Mouse (Mus musculus): Measurements from ENCODE around the gene Pomgnt2. TPM values are rescaled to one million over a fixed set of nuclear protein-coding genes. Genes with fewer than 3 reads are reported as not detected.
"Not testable (repeated sequence)": the region's sequence is repeated elsewhere in the genome, so short reads cannot be mapped to it uniquely, and the experiment has no call there.

Pomgnt2 gene
- polyA plus RNA-seq, 1 experiment from 2014 or later, result 16.5 TPM

DNA sequence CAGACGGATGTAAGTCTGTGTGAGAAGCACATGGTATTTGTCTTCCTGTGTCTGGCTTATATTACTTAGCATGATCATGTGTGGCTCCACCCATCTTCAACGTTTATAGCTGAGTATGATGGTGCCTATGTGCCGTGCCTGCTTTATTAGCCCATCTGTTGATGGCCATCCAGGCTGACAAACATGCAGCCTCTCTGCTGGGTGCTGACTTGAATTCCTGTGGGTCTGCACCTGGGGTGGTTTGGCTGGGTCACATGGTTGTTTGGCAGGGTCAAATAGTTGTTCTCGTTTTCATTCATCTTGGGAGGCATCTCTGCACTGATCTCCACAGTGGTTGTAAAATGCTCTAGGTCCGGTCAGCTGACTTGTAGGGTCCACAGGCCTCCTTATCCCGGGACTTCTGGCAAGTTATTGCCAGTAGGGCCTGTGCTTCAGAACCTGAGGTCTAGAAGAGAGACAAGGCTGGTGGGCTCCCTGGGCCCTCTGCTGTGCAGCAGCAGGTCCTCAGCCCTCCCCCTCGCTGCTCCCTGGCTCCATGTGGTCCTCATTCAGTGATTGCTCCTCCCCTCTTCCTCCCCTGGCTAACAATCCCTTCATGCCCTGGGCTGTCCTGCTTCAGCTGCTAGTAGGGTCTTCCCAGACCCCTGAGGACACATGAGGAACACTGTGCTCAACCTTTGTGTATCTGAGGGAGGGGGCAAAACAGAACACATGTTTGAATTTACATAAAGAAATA, 29.1 kb upstream of the Pomgnt2 start:
- peak overlapping the region; percentile 70; the same call in 1 of the 2 replicates for H3K27ac ChIP-seq
- 42% methylated on average over 7 of the region's 7 CpGs for WGBS
- no peak overlapping the region for H3K9ac ChIP-seq
- H3K4me3 ChIP-seq (replicated peaks), result no peak overlapping the region
- H3K9me3 ChIP-seq, result no peaks in the 10 kb centered on the region
- no peak overlapping the region for H3K4me2 ChIP-seq
- no peaks in the 10 kb centered on the region for H3K27me3 ChIP-seq (replicated peaks)
- H3K36me3 ChIP-seq, result no peaks in the 10 kb centered on the region
- peaks cover 18% of the 10 kb centered on the region for H3K4me1 ChIP-seq
- ATAC-seq (ENCODE audit: insufficient read depth, low FRiP score, low read depth), result no peak

DNA sequence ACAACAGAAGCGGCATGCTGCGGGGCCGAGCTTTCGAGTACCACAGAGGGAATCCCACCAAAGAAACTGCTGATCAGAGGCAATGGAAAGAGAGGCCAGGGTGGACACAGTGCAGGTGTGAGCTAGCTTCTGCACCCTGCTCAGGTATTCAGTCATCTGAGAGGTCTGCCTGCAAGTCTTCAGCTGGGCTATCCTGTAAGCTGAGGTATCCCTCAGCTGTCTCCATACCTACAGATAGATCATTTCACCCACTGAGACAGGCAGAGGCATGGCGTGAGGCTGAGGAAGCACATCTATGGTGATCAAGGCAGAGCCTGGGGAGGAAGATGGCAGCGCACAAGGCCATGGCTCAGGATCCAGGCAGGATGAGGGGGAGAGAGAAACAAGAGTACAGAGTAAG, 27.5 kb upstream of the Pomgnt2 start:
- Histone ChIP-seq H3K27ac (no peak overlapping the region), H3K4me2 (no peak overlapping the region), H3K4me3 (replicated peaks) (no peak overlapping the region), H3K9ac (no peak overlapping the region), H3K4me1 (peaks cover 18% of the 10 kb centered on the region), H3K27me3 (replicated peaks) (no peaks in the 10 kb centered on the region), H3K36me3 (no peaks in the 10 kb centered on the region), H3K9me3 (no peaks in the 10 kb centered on the region)
- WGBS, result 84% methylated on average over 6 of the region's 6 CpGs
- ATAC-seq (ENCODE audit: insufficient read depth, low FRiP score, low read depth), result no peak

DNA sequence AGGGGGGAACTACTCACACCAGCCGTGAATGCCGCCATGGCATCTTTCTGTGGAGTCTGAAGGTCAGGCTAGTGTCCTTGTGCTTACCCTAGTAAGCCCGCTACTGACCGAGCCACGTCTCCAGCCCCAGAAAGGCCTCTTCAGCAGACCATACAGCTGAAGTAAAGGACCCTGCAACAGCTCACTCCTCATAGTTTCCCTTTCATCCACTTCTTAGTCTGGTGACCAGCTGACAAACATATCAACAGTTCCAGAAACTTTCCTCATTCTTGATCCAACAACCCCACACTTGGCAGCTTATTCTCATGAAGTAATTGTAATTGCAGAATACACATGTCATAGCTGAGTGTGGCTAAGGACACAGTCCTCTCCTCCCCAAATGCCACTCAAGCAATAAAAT, 27.0 kb upstream of the Pomgnt2 start:
- no peak for ATAC-seq (ENCODE audit: insufficient read depth, low FRiP score, low read depth)
- Histone ChIP-seq H3K4me2 (no peak overlapping the region), H3K27ac (peak overlapping the region; percentile 45), H3K9me3 (no peaks in the 10 kb centered on the region), H3K4me3 (replicated peaks) (no peak overlapping the region), H3K27me3 (replicated peaks) (no peaks in the 10 kb centered on the region), H3K9ac (no peak overlapping the region), H3K4me1 (peaks cover 22% of the 10 kb centered on the region), H3K36me3 (no peaks in the 10 kb centered on the region)
- 70% methylated on average over 5 of the region's 5 CpGs for WGBS

DNA sequence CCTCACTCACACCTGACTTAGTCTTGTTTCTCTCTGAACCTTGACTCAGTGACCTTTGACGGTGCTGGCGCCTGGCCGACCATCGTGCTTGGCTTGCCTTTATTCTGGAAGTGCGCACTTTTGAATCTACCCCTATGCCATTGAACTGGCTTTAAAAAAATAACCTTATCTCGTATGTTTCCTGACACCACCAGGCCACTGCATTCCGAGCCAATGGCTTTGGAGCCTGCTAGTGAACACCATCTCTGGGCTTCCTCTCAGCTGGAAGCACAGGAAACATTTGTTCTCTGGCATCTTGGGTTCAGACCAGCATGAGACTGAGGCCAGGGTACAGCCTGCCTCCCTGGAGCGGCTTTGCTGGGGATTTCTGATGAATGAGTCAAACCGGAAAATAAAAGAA, 25.9 kb upstream of the Pomgnt2 start:
- 61% methylated on average over 9 of the region's 9 CpGs for WGBS
- 0 out of 2 replicates have a peak, but pooled peaks have one; percentile 16 for ATAC-seq (ENCODE audit: insufficient read depth, low FRiP score, low read depth)
- H3K4me3 ChIP-seq (replicated peaks), result no peak overlapping the region
- no peak overlapping the region for H3K27ac ChIP-seq
- peaks cover 22% of the 10 kb centered on the region for H3K4me1 ChIP-seq
- no peaks in the 10 kb centered on the region for H3K27me3 ChIP-seq (replicated peaks)
- no peak overlapping the region for H3K4me2 ChIP-seq
- no peak overlapping the region for H3K9ac ChIP-seq
- H3K9me3 ChIP-seq, result no peaks in the 10 kb centered on the region
- no peaks in the 10 kb centered on the region for H3K36me3 ChIP-seq

DNA sequence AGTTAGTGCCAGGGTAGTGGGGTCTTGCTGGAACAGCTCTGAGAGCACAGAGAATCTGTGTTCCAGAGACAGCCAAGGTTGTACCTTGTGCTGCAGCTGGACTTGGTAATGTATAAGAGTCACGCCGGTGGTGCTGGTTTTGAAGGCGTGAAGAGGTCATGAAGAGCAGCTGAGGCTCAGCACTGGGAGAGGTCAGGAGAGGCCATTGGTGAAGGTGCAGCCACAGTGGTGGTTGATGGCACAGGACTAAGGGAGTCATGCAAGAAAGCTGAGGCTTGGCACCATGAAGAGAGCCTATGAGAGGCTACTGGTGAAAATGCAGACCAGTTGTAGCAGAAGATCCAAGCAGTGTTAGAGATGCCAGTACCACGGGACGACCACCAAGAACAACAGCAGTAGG, 24.7 kb upstream of the Pomgnt2 start:
- Histone ChIP-seq H3K4me2 (no peak overlapping the region), H3K4me1 (peaks cover 22% of the 10 kb centered on the region), H3K4me3 (replicated peaks) (no peak overlapping the region), H3K9me3 (no peaks in the 10 kb centered on the region), H3K9ac (no peak overlapping the region), H3K27ac (no peak overlapping the region), H3K27me3 (replicated peaks) (no peaks in the 10 kb centered on the region), H3K36me3 (no peaks in the 10 kb centered on the region)
- WGBS, result 91% methylated on average over 5 of the region's 5 CpGs
- ATAC-seq (ENCODE audit: insufficient read depth, low FRiP score, low read depth), result no peak

DNA sequence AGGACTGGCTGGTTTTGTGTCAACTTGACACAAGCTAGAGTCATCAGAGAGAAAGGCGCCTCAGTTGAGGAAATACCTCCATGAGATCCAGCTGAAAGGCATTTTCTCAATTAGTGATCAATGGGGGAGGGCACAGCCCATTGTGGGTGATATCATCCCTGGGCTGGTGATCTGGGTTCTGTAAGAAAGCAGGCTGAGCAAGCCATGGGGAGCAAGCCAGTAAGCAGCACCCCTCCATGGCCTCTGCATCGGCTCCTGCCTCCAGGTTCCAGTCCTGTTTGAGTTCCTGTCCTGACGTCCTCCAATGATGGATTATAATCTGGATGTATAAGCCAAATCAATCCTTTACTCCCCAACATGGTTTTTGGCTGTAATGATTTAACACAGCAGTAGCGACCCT, 24.3 kb upstream of the Pomgnt2 start:
- H3K27ac ChIP-seq; H3K4me2 ChIP-seq; H3K9ac ChIP-seq; H3K27me3 ChIP-seq (replicated peaks); H3K36me3 ChIP-seq; H3K9me3 ChIP-seq; H3K4me3 ChIP-seq (replicated peaks); ATAC-seq (ENCODE audit: insufficient read depth, low FRiP score, low read depth): not testable (repeated sequence)
- WGBS, result 86% methylated on average over 4 of the region's 4 CpGs
- peaks cover 19% of the 10 kb centered on the region for H3K4me1 ChIP-seq

DNA sequence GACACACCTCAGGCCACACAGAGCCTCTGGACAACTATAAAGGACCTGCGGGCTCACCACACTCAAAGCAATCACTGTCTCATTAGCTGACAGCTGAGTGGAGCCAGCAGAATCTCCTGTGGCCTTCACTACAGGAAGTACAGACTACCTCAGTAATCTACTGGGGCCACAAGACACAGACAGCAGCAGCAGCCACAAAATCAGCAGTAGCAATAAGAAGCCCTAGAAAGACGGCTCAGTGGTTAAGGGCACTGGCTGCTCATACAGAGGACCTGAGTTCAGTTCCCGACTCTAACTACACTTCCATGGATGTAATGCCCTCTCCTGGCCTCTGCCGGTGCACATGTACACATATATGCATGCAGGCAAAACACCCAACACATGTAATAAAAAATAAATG, 23.4 kb upstream of the Pomgnt2 start:
- Histone ChIP-seq H3K27ac (no peak overlapping the region), H3K36me3 (no peaks in the 10 kb centered on the region), H3K4me3 (replicated peaks) (no peak overlapping the region), H3K4me2 (no peak overlapping the region), H3K27me3 (replicated peaks) (no peaks in the 10 kb centered on the region), H3K9ac (no peak overlapping the region), H3K9me3 (no peaks in the 10 kb centered on the region), H3K4me1 (peaks cover 15% of the 10 kb centered on the region)
- 83% methylated on average over 4 of the region's 4 CpGs for WGBS
- ATAC-seq (ENCODE audit: insufficient read depth, low FRiP score, low read depth), result no peak

DNA sequence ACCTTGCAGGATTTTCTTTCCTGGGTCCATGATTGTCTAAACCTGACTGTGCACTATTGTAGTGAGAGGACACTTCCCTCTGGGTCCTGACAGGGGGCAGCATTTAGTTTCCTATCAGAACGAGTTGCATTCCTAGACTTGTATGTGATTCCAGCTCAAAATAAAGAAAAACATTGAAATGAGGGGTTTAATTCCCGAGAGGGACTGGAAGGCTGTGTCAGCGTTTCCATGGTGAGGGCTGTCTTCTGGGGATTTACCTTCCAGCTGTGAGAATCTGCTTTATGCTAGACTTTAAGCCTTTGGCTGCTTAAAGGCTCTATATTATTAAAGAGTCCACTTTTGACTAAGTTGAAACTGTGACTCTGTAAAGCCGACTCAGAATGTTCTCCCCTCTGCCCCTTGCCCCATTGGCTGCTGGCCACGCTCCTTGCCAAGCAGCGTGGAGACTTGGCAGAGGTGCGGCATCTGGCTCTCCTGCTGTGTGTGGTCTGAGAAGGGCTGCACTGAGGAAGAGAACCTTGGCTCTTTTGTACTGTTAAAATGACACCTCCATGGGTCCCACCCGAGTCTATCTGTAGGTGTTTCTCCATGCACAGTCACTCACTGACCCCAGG, 22.0 kb upstream of the Pomgnt2 start:
- peak; percentile 53 for ATAC-seq (ENCODE audit: insufficient read depth, low FRiP score, low read depth)
- no peaks in the 10 kb centered on the region for H3K9me3 ChIP-seq
- H3K9ac ChIP-seq, result no peak overlapping the region
- H3K4me1 ChIP-seq, result peaks cover 11% of the 10 kb centered on the region
- H3K36me3 ChIP-seq, result no peaks in the 10 kb centered on the region
- peak overlapping the region; percentile 27 for H3K4me2 ChIP-seq
- H3K4me3 ChIP-seq (replicated peaks), result no peak overlapping the region
- 11% methylated on average over 8 of the region's 8 CpGs for WGBS
- H3K27me3 ChIP-seq (replicated peaks), result no peaks in the 10 kb centered on the region
- H3K27ac ChIP-seq, result peak overlapping the region; percentile 8; the same call in 1 of the 2 replicates

DNA sequence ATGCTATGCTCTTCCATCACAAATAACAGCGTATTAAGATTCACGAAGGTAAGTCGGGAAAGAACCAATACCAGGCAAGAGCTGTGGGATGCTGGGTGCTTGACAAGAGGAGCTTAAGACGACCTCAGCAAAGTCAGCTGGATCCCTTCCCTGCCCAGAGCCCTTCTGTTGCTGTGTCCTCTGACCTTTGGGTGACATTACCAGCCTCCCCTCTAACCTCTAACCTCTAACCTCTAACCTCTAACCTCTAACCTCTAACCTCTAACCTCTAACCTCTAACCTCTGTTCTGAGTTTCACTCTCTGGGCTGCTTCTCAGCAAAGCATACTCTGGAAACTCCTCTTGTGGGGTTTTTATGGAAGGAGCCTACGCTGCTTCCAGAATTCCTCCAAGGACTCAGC, 21.2 kb upstream of the Pomgnt2 start:
- ATAC-seq (ENCODE audit: insufficient read depth, low FRiP score, low read depth), result no peak
- Histone ChIP-seq H3K4me1 (0 out of 2 replicates have a peak, but pooled peaks cover 4% of the 10 kb centered on the region), H3K9ac (no peak overlapping the region), H3K27ac (no peak overlapping the region), H3K36me3 (no peaks in the 10 kb centered on the region), H3K4me2 (no peak overlapping the region), H3K27me3 (replicated peaks) (no peaks in the 10 kb centered on the region), H3K9me3 (no peaks in the 10 kb centered on the region), H3K4me3 (replicated peaks) (no peak overlapping the region)
- WGBS, result 78% methylated on average over 5 of the region's 5 CpGs

DNA sequence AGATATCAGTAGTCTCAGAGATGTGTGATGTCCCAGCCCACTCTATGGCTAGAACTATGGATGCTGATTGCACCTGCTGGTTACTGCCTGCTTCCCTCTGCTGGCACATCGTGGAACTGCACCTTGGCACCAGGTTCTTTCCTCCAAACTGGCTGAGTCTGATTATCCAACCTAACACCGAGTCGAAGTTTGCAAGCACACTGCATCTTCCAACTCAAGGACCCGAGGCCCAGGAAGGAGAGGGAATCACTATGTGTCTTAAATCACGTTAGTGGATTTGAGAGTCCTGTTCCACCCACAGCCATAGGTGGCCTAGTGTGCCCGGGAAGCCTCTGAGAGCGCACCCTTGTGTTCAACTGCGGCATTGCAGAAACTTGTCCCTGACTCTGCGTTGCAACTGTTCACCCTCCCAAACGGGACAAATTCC, 17.3 kb upstream of the Pomgnt2 start:
- WGBS, result 12% methylated on average over 10 of the region's 10 CpGs
- Histone ChIP-seq H3K4me3 (replicated peaks) (no peak overlapping the region), H3K4me2 (no peak overlapping the region), H3K27ac (no peak overlapping the region), H3K27me3 (replicated peaks) (no peaks in the 10 kb centered on the region), H3K36me3 (no peaks in the 10 kb centered on the region), H3K9ac (no peak overlapping the region), H3K4me1 (0 out of 2 replicates have a peak, but pooled peaks cover 4% of the 10 kb centered on the region), H3K9me3 (no peaks in the 10 kb centered on the region)
- ATAC-seq (ENCODE audit: insufficient read depth, low FRiP score, low read depth), result no peak

DNA sequence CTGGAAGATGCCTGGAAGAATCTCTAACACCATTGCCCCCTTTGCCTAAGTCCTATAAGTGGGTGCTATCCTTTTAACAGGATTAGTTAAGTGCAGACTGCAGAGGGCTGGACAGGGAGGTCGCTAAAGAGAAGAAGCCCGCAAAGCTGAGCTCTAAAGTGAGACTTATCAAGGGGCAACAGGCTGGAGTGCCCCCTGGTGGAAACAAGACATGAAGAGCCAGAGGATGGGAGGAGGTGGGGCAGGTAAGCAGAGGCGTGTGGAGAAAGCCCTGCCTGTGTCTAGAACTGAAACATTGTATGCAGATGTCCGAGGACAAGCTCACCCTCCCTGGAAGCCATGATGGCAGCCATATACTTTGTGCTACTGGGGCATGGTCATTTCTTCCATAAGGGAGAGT, 16.7 kb upstream of the Pomgnt2 start:
- no peaks in the 10 kb centered on the region for H3K4me1 ChIP-seq
- ATAC-seq (ENCODE audit: insufficient read depth, low FRiP score, low read depth), result no peak
- H3K9ac ChIP-seq, result no peak overlapping the region
- H3K9me3 ChIP-seq, result no peaks in the 10 kb centered on the region
- H3K4me2 ChIP-seq, result no peak overlapping the region
- no peaks in the 10 kb centered on the region for H3K36me3 ChIP-seq
- H3K27ac ChIP-seq, result no peak overlapping the region
- no peaks in the 10 kb centered on the region for H3K27me3 ChIP-seq (replicated peaks)
- no peak overlapping the region for H3K4me3 ChIP-seq (replicated peaks)
- 70% methylated on average over 4 of the region's 4 CpGs for WGBS

DNA sequence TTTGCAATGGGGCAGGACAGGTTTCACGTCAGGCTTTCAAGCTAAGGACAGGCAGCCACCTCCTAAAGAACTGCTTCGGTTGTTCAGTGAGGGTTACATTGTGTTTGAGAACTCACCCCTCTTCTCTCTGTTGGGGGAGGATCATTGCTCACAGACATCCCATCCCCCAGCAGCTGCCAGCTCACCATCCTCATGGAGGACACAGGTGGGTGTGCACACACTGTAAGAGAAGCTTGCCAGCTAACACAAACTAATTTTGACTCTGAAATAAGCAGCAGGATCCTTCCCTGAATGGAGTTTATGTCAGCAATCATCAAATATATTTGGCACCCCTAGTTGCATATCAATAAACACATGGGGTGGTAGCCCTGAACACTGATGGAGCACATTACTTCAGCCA, 15.9 kb upstream of the Pomgnt2 start:
- Histone ChIP-seq H3K27ac (no peak overlapping the region), H3K4me2 (no peak overlapping the region), H3K36me3 (no peaks in the 10 kb centered on the region), H3K27me3 (replicated peaks) (no peaks in the 10 kb centered on the region), H3K9me3 (no peaks in the 10 kb centered on the region), H3K4me1 (no peaks in the 10 kb centered on the region), H3K9ac (no peak overlapping the region), H3K4me3 (replicated peaks) (no peak overlapping the region)
- ATAC-seq (ENCODE audit: insufficient read depth, low FRiP score, low read depth), result no peak
- 83% methylated on average over 2 of the region's 2 CpGs for WGBS
